Mouse (Mus musculus) v-Abl transformed pro-B cells (cell line): ENCODE results near the gene 1810062G17Rik.

Experiments used
- in situ Hi-C, 2 experiments: fragments of 400-800 bp; cut with MboI; formaldehyde crosslinking; loops; one replicate each; pipeline ENCODE4 v1.15.1; 2025; ENCODE audit not compliant: unreplicated experiment in 2 of 2

The 1810062G17Rik gene

DNA sequence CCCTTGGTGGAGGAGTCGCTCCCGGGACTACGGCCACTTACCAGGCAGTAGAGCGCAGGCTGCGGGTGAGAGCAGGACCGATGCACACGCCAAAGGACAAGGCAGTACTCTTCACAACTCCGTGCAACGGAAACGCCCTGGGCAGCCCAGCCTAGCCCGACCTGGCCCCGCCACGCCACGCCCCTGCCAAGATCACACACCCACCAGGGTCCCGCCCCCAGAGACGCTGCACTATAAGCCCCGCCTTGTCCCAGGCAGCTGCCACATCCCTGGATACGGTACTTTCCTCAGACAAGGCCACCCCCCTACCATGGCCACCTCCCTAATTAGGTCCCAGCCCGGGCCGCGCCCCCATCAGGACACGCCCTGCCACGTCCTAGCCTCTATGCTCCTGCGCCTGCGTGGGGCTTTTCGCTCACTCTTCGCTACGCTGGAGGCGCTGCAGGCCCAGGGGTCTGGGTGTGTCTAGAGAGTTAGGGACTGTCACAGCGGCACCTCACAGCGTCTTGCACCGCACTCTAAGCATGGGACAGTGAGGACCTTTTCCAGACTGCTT, at the start of gene 1810062G17Rik, which contains the start of gene Anxa5:
Gene 1810062G17Rik, plus strand, starts transcription at position 406 of the 556 bp plus-strand sequence.
Gene Anxa5, minus strand, starts transcription at position 363 of the 556 bp plus-strand sequence.
- in situ Hi-C loops: loop anchor here (25.0 kb wide), 2 partner anchors 513 to 788 kb away; no protein-coding TSS in a partner anchor

GRCm38 (mm10) chr3:36427386-36427785, 48.4 kb upstream of the 1810062G17Rik start:
- in situ Hi-C loops: loop anchor here (5.0 to 10.0 kb wide), 2 partner anchors 55 to 93 kb away; no protein-coding TSS in a partner anchor

DNA sequence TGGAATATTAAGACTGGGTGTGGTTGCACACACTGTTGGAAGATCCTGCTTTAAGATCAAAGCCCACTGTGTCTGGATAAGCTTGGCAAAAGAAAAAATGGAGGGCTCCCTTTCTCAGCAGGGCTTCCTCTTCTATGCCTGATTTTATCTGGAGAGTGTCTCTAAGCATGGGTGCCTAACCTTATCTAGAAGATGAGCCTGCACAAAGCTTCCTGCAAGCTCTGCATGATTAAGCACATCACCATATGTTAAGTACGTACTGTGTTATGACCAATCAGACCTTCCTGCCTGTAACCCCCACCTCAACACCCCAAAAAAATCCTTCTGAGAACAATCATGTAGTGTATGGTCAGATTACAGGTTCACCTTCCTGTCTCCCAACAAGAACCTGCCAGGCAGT, 45.4 kb upstream of the 1810062G17Rik start:
- in situ Hi-C loops: loop anchor here in 1 of 2 experiments (10.0 kb wide), 1 partner anchor 46 kb away; no protein-coding TSS in a partner anchor

DNA sequence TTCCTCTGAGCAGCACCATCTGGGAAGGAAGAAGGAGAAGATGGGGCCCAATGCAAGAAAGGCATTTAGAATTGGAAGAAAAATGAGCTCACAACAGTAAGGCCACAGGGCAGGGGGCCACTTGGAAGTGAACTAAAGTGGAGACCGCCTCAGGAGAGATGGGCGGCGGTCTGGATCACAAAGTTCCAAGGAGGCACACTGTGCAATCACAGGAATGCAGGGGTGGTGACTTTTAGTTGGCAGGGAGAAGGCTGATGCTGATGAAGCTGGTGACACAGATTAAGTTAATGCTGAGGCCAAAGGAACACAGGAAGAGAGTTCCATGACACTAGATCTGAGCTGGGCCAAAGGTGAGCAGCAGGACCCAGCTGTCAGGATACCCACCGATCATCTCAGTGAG, 35.5 kb upstream of the 1810062G17Rik start:
- in situ Hi-C loops: loop anchor here (5.0 kb wide), 1 partner anchor 228 kb away; no protein-coding TSS in a partner anchor

DNA sequence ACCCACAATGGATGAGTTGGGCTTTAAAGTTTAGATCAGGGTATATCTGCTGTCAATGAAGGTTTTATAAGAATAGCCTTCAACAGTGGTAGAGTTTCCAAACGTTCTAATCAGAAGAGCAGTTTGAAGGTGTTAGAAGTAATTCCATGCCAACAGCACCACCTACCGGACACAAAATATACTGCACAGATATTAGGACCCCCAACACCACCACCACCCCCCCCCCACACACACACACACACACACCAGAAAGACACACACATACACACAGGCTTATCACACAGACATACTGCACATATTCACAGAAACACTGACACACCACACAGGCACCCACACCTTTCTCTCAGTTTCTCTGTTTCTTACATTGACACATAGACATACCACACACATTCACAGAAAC, 33.3 kb upstream of the 1810062G17Rik start:
- in situ Hi-C loops: loop anchor here (5.0 kb wide), 1 partner anchor 230 kb away; no protein-coding TSS in a partner anchor

DNA sequence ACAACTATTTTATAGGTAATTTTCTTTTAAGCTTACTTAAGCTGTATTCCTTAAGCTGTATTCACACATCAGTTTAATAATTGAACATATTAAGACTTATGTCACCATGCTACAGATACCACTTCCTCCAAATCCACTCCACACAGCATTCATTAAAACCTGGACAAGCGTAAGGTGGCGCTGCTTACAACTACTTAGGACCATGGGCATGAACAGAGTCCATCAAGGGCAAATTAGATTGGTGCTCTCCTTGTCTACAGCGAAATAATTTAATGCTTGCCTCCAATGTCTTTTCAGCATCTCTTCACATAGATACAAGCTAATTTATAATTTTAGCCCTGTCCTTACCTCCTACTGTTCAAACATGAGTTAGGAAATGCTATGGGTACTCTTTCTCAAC, 29.7 kb upstream of the 1810062G17Rik start:
- in situ Hi-C loops: no loop called here

- in situ Hi-C loops: no loop called here
These were observed 29.2 kb upstream of the 1810062G17Rik start for GRCm38 (mm10) chr3:36446506-36446905.

DNA sequence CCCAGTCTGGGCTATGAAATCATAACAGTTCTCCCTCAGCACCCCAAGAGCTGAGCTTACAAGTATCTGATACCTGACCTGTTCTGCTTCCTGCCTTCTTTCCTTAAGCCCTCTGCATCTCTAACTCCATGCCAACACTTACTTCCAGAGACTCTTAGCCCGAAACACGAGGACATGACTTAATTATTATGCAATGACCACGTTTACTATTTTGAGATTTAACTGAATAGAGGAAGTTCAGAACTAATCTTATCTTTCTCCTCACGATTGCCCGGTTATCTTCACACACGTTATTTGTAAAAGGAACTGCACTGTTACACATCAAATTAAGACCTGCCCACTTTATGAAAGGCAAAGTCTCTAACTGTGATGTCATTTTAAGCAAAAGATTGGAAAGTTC, 28.8 kb upstream of the 1810062G17Rik start:
- in situ Hi-C loops: no loop called here

DNA sequence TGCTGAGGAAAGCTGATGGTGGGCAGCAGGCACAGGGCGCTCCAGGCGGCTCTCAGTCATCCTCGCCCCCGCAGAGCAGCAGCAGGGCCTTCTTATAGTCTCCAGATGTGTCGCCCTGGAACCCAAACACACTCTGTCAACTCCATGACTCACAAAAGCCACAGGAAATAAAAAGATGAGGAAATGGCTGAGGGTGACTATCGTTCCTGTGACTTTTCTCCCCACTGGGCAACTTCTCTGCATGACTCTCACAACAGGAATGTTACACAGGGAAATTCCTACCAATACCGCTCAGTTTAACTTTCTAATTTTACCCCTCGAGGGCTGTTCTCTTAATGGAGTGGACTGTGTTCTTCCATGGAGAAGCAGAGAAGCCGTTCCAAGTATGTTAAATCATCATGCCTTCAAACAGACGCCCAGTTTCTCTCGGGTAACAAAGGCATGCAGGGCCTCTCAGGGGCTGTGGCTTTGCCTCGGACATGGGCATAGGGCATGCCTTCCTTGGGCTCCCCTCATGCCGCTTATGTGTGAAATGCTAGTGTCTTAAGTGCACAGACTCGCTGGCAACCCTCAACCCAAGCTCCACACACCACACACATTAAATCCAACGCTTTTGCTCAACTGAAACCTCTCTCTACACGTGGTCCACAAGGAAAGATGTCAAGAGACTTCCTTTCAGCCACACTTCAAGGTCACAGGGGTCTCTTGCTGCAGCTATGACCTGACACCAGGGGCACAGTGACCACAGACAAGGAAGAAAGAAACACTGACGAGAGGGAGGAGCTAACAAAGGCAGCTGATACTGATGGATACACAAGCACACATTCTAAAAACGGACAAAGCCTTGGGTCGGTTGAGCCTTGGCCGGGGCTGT, 26.2 kb upstream of the 1810062G17Rik start:
- in situ Hi-C loops: loop anchor here (5.0 kb wide), 1 partner anchor 43 kb away; no protein-coding TSS in a partner anchor

DNA sequence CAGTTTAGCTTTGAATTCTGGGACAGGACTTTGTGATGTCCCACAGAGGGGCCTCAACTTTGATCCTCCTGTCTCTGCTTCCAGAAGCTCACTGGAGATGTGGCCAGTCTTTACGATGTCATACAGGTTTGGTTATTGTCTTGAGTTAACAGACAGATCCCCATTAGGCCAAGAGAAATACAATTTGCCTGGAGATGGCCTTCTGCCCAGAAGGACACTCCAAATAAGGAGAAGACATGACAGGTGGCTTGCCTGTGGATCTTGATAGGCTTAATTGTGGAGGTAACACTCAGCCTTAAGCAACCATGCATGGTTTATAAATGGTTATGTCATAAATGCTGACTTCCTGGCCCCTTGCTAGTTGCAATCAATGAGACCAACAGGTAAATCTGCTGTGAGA, 23.2 kb upstream of the 1810062G17Rik start:
- in situ Hi-C loops: loop anchor here (5.0 kb wide), 1 partner anchor 40 kb away; no protein-coding TSS in a partner anchor

- in situ Hi-C loops: no loop called here
These were observed 20.6 kb upstream of the 1810062G17Rik start for GRCm38 (mm10) chr3:36455124-36455523.

DNA sequence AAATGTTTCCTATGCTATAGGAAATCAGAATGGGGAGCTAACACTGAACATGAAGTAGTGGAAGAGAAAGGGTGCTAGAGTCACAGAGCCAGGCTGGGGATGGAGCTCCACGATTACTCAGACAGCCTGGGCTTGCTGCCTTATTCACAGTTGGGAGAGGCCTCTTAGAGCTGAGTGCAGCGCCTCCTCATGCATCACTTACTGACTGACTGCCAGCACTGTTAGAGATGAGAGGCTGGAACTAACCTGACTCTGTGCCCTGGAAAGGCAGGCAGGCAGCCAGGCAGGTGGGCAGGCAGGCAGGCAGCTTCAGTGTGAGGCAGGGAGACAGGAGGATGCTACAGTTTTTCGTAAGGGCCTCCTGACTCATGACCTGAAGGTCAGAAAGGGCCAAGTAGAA, 20.2 kb upstream of the 1810062G17Rik start:
- in situ Hi-C loops: no loop called here

DNA sequence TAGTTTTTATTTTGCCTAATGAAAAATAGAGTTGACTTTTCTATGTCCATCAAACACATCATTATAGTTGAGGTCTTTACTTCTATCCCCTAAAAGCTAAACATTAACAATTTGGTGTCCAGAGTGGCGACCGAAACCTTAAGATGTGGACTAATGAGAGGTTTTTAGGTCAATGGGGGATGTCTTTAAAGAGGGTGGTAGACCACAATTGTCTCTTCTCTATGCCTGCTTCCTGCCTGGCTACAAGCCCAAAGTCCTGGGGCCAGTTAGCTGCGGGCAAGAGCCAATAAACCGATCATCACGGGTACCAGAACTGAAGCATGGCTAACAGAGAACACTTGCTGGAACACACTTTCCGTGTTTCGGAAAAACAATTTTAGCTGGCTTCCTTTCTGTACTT, 15.0 kb upstream of the 1810062G17Rik start:
- in situ Hi-C loops: no loop called here

- in situ Hi-C loops: no loop called here
These were observed 13.9 kb upstream of the 1810062G17Rik start for GRCm38 (mm10) chr3:36461819-36462218.

DNA sequence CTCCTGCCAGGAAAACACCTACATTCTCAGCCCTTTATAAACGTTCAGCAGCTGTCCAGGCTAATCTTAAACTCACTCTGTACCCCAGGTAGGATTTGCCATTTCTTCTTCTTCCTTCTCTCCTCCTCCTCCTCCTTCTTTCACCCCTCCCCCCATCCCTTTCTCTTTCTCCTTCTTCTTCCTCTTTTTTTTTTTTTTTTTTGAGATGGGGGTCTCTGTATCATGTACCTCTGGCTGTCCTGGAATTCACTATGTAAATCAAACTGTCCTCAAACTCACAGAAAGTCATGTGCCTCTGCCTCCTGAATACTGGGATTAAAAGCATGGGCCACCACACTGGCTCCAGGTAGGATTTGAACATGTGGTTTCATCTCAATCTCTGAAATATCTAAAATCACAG, 13.4 kb upstream of the 1810062G17Rik start:
- in situ Hi-C loops: no loop called here

- in situ Hi-C loops: no loop called here
These were observed 10.2 kb upstream of the 1810062G17Rik start for GRCm38 (mm10) chr3:36465538-36465937.

GRCm38 (mm10) chr3:36467632-36468031, 8.1 kb upstream of the 1810062G17Rik start:
- in situ Hi-C loops: no loop called here

GRCm38 (mm10) chr3:36468871-36469270, 6.9 kb upstream of the 1810062G17Rik start:
- in situ Hi-C loops: no loop called here

DNA sequence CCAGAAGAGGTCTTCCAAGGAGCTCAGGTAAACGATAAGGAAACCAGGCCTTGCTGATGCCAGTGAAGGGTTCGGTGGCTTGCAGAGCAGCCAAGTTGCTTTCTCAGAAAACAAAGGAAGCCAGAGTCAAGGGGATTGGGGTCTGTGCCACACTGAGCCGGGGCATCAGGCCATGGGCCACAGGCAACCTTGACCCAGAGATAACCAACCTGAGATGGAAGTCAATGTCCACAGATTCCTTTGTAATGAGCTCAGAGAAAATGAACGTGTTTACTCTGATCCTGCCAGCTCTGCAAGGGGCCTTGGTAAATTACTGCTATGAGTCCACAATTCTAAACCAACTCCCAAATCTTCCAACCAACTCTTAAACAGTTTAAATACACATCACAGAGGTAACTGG, 3.9 kb upstream of the 1810062G17Rik start:
- in situ Hi-C loops: no loop called here

GRCm38 (mm10) chr3:36473222-36473621, 2.5 kb upstream of the 1810062G17Rik start:
- in situ Hi-C loops: no loop called here

GRCm38 (mm10) chr3:36474421-36474820, 1.3 kb upstream of the 1810062G17Rik start:
- in situ Hi-C loops: no loop called here
